Mouse (Mus musculus): Measurements from ENCODE around the gene Ccl28. TPM values are rescaled to one million over a fixed set of nuclear protein-coding genes. Genes with fewer than 3 reads are reported as not detected.
A peak's percentile ranks its signal among the peaks of the same experiment; 100 is the strongest.
"Not testable (repeated sequence)": the region's sequence is repeated elsewhere in the genome, so short reads cannot be mapped to it uniquely, and the experiment has no call there.

Gene Ccl28
- polyA plus RNA-seq, 1 experiment from 2014 or later, result not detected

GRCm38 (mm10) chr13:119691958-119692357 lies 68.3 kb downstream of the Ccl28 start:
- H3K27me3 ChIP-seq; H3K9me3 ChIP-seq (replicated peaks); H3K27ac ChIP-seq; H3K36me3 ChIP-seq; ATAC-seq (ENCODE audit: low read depth); H3K9ac ChIP-seq; DNase-seq: not testable (repeated sequence)
- H3K4me3 ChIP-seq (replicated peaks), result peak overlapping the region; percentile 93
- H3K4me2 ChIP-seq, result peak overlapping the region; percentile 86
- H3K4me1 ChIP-seq (replicated peaks), result peaks cover 21% of the 10 kb centered on the region
- 73% methylated on average over 3 of the region's 3 CpGs for WGBS (ENCODE audit: insufficient replicate concordance)

GRCm38 (mm10) chr13:119695676-119696075 lies 72.1 kb downstream of the Ccl28 start:
- Histone ChIP-seq H3K4me1 (replicated peaks) (peaks cover 17% of the 10 kb centered on the region), H3K9me3 (replicated peaks) (no peaks in the 10 kb centered on the region), H3K4me3 (replicated peaks) (no peak overlapping the region), H3K9ac (no peak overlapping the region), H3K36me3 (peaks cover 18% of the 10 kb centered on the region), H3K27ac (no peak overlapping the region), H3K27me3 (no peaks in the 10 kb centered on the region), H3K4me2 (no peak overlapping the region)
- no peak for DNase-seq
- 72% methylated on average over 4 of the region's 4 CpGs for WGBS (ENCODE audit: insufficient replicate concordance)
- ATAC-seq (ENCODE audit: low read depth), result no peak

DNA sequence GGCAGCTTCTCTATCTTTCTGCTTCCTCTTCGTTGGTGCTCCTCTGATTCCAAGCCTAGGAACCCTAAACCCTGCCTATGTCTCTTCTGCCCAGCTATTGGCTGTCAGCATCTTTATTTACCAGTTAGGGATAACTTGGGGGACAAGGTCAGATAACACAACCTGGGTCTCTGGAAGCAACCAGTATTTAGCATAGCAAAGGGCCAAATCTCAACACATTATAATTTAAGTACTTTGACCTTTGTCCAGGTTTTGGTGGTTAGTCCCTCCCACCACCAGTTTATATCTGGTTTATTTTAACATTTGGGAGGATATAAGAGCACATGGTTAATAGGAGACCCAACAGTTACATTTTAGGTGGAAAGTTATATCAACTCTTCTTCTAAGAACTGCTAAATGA lies 72.9 kb downstream of the Ccl28 start:
- DNase-seq (no peak), ATAC-seq (ENCODE audit: low read depth) (no peak)
- Histone ChIP-seq H3K4me3 (replicated peaks) (no peak overlapping the region), H3K36me3 (peaks cover 23% of the 10 kb centered on the region), H3K9ac (no peak overlapping the region), H3K9me3 (replicated peaks) (no peaks in the 10 kb centered on the region), H3K4me2 (no peak overlapping the region), H3K4me1 (replicated peaks) (peaks cover 10% of the 10 kb centered on the region), H3K27me3 (no peaks in the 10 kb centered on the region), H3K27ac (no peak overlapping the region)
- WGBS (ENCODE audit: insufficient replicate concordance), result 68% methylated on average over 1 of the region's 1 CpGs

- H3K4me3 ChIP-seq (replicated peaks), result no peak overlapping the region
- peak; percentile 33; the same call in 1 of the 2 replicates for ATAC-seq (ENCODE audit: low read depth)
These were observed 74.8 kb downstream of the Ccl28 start for GRCm38 (mm10) chr13:119698436-119698835.

More at GRCm38 (mm10) chr13:119698436-119698835, 74.8 kb downstream of the Ccl28 start:
- Histone ChIP-seq H3K4me1 (replicated peaks) (peaks cover 7% of the 10 kb centered on the region), H3K9me3 (replicated peaks) (no peaks in the 10 kb centered on the region), H3K27me3 (no peaks in the 10 kb centered on the region), H3K4me2 (no peak overlapping the region), H3K9ac (no peak overlapping the region), H3K36me3 (peaks cover 37% of the 10 kb centered on the region), H3K27ac (no peak overlapping the region)
- no peak for DNase-seq
- WGBS (ENCODE audit: insufficient replicate concordance), result 79% methylated on average over 4 of the region's 4 CpGs

Other genes starting within 250 kb of the Ccl28 start
- gene Paip1, start 195.2 kb upstream of the Ccl28 start, polyA plus RNA-seq (2015; fragmentation: Nextera tagmentation; extraction: Ambion mirVana), result 25.5 and 29.8 TPM in 2 replicates
- gene 4833420G17Rik, start 161.1 kb upstream of the Ccl28 start, polyA plus RNA-seq (2015; fragmentation: Nextera tagmentation; extraction: Ambion mirVana), result 20.4 and 23.6 TPM in 2 replicates
- 0.45 and 0.86 TPM in 2 replicates for gene Tmem267, start 135.8 kb upstream of the Ccl28 start, polyA plus RNA-seq (2015; fragmentation: Nextera tagmentation; extraction: Ambion mirVana)
- 0.35 and 0.37 TPM in 2 replicates for gene 3110070M22Rik, start 135.4 kb upstream of the Ccl28 start, polyA plus RNA-seq (2015; fragmentation: Nextera tagmentation; extraction: Ambion mirVana)
- 101 and 140 TPM in 2 replicates for gene Hmgcs1, start 66.6 kb downstream of the Ccl28 start, polyA plus RNA-seq (2015; fragmentation: Nextera tagmentation; extraction: Ambion mirVana)
- gene Nim1k, start 132.1 kb downstream of the Ccl28 start, polyA plus RNA-seq (2015; fragmentation: Nextera tagmentation; extraction: Ambion mirVana), result 0.06 and 0.08 TPM in 2 replicates
- gene Zfp131, start 167.1 kb downstream of the Ccl28 start, polyA plus RNA-seq (2015; fragmentation: Nextera tagmentation; extraction: Ambion mirVana), result 17.3 and 19.8 TPM in 2 replicates
- gene AF067063, start 206.4 kb downstream of the Ccl28 start, polyA plus RNA-seq (2015; fragmentation: Nextera tagmentation; extraction: Ambion mirVana), result not detected in 2 replicates
- not detected in 2 replicates for gene D13Ertd608e, start 212.2 kb downstream of the Ccl28 start, polyA plus RNA-seq (2015; fragmentation: Nextera tagmentation; extraction: Ambion mirVana)